ENCODE assay signal across 15 mouse cellular contexts in genomic region chr7:98769111-98769734, GRCm38 (mm10).
DNase-seq lines count a peak whose midpoint lies in the region; ATAC-seq and TF ChIP-seq lines count a peak whose summit lies in the region.
"Had no signal": no experiment of that assay in that cellular context is flagged by ENCODE, and none has a peak within 500 bp of the region (broad histone marks: within the 10 kb centered on the region; RNA-seq: fewer than 3 reads in every experiment).

No protein-coding gene starts in this region.

- no peak for TF ChIP-seq POLR2A in ES-Bruce4 (IDR thresholded peaks at IDR 0.05; ENCODE audit: insufficient read depth, low read length)

- no peaks in the 10 kb centered on the region for H3K36me3 ChIP-seq in heart, embryonic 10.5 days
- H3K36me3 ChIP-seq in kidney, embryonic 14.5 days (ENCODE audit: control insufficient read depth, insufficient read depth, low read length) = no peaks in the 10 kb centered on the region
- H3K36me3 ChIP-seq in ES-Bruce4 (ENCODE audit: control insufficient read depth, insufficient read depth, low read length, poor library complexity, severe bottlenecking) = no peaks in the 10 kb centered on the region
- no peaks in the 10 kb centered on the region for H3K36me3 ChIP-seq in embryonic facial prominence, embryonic 15.5 days
- H3K36me3 ChIP-seq: neural tube, embryonic 13.5 days had no signal

- no peak for TF ChIP-seq CTCF in ES-Bruce4 (IDR thresholded peaks at IDR 0.05; ENCODE audit: low read depth, low read length)

- no peaks in the 10 kb centered on the region for H3K9me3 ChIP-seq in heart, embryonic 10.5 days
- H3K9me3 ChIP-seq in kidney, embryonic 14.5 days (ENCODE audit: control insufficient read depth, low read length) = no peaks in the 10 kb centered on the region
- H3K9me3 ChIP-seq in ES-Bruce4 (replicated peaks; ENCODE audit: control insufficient read depth, insufficient read depth, low read length, poor library complexity, severe bottlenecking) = no peaks in the 10 kb centered on the region
- H3K9me3 ChIP-seq in embryonic facial prominence, embryonic 15.5 days (replicated peaks) = no peaks in the 10 kb centered on the region
- H3K9me3 ChIP-seq: neural tube, embryonic 13.5 days had no signal

- H3K27ac ChIP-seq in heart, embryonic 10.5 days = peak overlapping the region; percentile 24; the same call in 1 of the 2 replicates
- H3K27ac ChIP-seq in kidney, embryonic 14.5 days (ENCODE audit: low read depth, low read length) = no peak overlapping the region
- H3K27ac ChIP-seq in ES-Bruce4 (ENCODE audit: insufficient read depth, low read length) = 0 out of 2 replicates have a peak overlapping the region, but pooled peaks have one; percentile 34
- H3K27ac ChIP-seq in embryonic facial prominence, embryonic 15.5 days (replicated peaks) = no peak overlapping the region
- H3K27ac ChIP-seq: liver, embryonic 14.5 days; neural tube, embryonic 13.5 days had no signal

- intact Hi-C loops in left cerebral cortex, postnatal 10 days (cut with DNase I) = no loop called here

- ATAC-seq in kidney, embryonic 14.5 days (ENCODE audit: low FRiP score, low TSS enrichment) = no peak
- ATAC-seq in embryonic facial prominence, embryonic 15.5 days (ENCODE audit: insufficient number of reproducible peaks, low FRiP score, low TSS enrichment, low read depth) = peak; percentile 46; the same call in 1 of the 2 replicates

- peak; percentile 64 for TF ChIP-seq EP300 in ES-Bruce4 (IDR thresholded peaks at IDR 0.05; ENCODE audit: insufficient read depth, low read depth, low read length)

- H3K27me3 ChIP-seq in heart, embryonic 10.5 days (ENCODE audit: insufficient read depth, poor library complexity, severe bottlenecking) = peaks cover 19% of the 10 kb centered on the region
- peaks cover 11% of the 10 kb centered on the region for H3K27me3 ChIP-seq in kidney, embryonic 14.5 days (ENCODE audit: control insufficient read depth, insufficient read depth, low read length)
- H3K27me3 ChIP-seq in ES-Bruce4 (ENCODE audit: control insufficient read depth, insufficient read depth, low read length, poor library complexity, severe bottlenecking) = no peaks in the 10 kb centered on the region
- H3K27me3 ChIP-seq in embryonic facial prominence, embryonic 15.5 days = no peaks in the 10 kb centered on the region

- H3K4me1 ChIP-seq in heart, embryonic 10.5 days = peaks cover 42% of the 10 kb centered on the region
- peaks cover 22% of the 10 kb centered on the region for H3K4me1 ChIP-seq in kidney, embryonic 14.5 days (ENCODE audit: control insufficient read depth, insufficient read depth, low read length)
- no peaks in the 10 kb centered on the region for H3K4me1 ChIP-seq in ES-Bruce4 (ENCODE audit: control insufficient read depth, insufficient read depth, low read length)
- H3K4me1 ChIP-seq in embryonic facial prominence, embryonic 15.5 days = peaks cover 16% of the 10 kb centered on the region

- WGBS in heart, embryonic 10.5 days = 71% methylated on average over 1 of the region's 1 CpGs
- WGBS in kidney, embryonic 14.5 days = 68% methylated on average over 1 of the region's 1 CpGs
- WGBS in embryonic facial prominence, embryonic 15.5 days = 53% methylated on average over 1 of the region's 1 CpGs

- 0 out of 2 replicates have a peak overlapping the region, but pooled peaks have one; percentile 7 for H3K9ac ChIP-seq in kidney, embryonic 14.5 days (ENCODE audit: low read depth, low read length)
- no peak overlapping the region; the same call in 1 of the 2 replicates for H3K9ac ChIP-seq in ES-Bruce4 (ENCODE audit: low read depth, poor library complexity, severe bottlenecking)
- no peak overlapping the region for H3K9ac ChIP-seq in embryonic facial prominence, embryonic 15.5 days
- H3K9ac ChIP-seq: liver, embryonic 14.5 days; neural tube, embryonic 13.5 days had no signal

- no peak overlapping the region for H3K4me3 ChIP-seq in heart, embryonic 10.5 days
- no peak overlapping the region for H3K4me3 ChIP-seq in kidney, embryonic 14.5 days (ENCODE audit: low read length)
- no peak overlapping the region for H3K4me3 ChIP-seq in ES-Bruce4 (ENCODE audit: low read depth, low read length)
- no peak overlapping the region for H3K4me3 ChIP-seq in embryonic facial prominence, embryonic 15.5 days (replicated peaks)
- H3K4me3 ChIP-seq: neural tube, embryonic 13.5 days had no signal

- no peak for DNase-seq in heart, embryonic 10.5 days (ENCODE audit: low spot score)
- DNase-seq in heart, adult 11 months = no peak
- no peak for DNase-seq in kidney, postnatal 36 days
- no peak for DNase-seq in left cerebral cortex, postnatal 10 days (ENCODE audit: extremely low spot score in 1 of 2, low spot score in 2 of 2)
- DNase-seq in ovary, adult 18-20 months (ENCODE audit: low spot score) = no peak
- DNase-seq: adrenal gland, adult 2 months; B cell, adult 2 months; kidney, postnatal 14 days; right cerebral cortex, adult 18-20 months; thymus, postnatal 36 days had no signal

- no peak overlapping the region for H3K4me2 ChIP-seq in kidney, embryonic 14.5 days (replicated peaks; ENCODE audit: low read depth, low read length)
- H3K4me2 ChIP-seq in embryonic facial prominence, embryonic 15.5 days (replicated peaks) = no peak overlapping the region
- H3K4me2 ChIP-seq: neural tube, embryonic 13.5 days had no signal

Comparison
In these comparisons a context has a peak if more than half of its experiments do, and no peak if none do; other contexts are left out.
1. H3K27ac ChIP-seq: peak in heart, embryonic 10.5 days (single experiment) and ES-Bruce4 (single experiment); none in kidney, embryonic 14.5 days (single experiment) and embryonic facial prominence, embryonic 15.5 days (single experiment).